13 mouse cellular contexts compared by ENCODE assay signal in the genomic region with DNA sequence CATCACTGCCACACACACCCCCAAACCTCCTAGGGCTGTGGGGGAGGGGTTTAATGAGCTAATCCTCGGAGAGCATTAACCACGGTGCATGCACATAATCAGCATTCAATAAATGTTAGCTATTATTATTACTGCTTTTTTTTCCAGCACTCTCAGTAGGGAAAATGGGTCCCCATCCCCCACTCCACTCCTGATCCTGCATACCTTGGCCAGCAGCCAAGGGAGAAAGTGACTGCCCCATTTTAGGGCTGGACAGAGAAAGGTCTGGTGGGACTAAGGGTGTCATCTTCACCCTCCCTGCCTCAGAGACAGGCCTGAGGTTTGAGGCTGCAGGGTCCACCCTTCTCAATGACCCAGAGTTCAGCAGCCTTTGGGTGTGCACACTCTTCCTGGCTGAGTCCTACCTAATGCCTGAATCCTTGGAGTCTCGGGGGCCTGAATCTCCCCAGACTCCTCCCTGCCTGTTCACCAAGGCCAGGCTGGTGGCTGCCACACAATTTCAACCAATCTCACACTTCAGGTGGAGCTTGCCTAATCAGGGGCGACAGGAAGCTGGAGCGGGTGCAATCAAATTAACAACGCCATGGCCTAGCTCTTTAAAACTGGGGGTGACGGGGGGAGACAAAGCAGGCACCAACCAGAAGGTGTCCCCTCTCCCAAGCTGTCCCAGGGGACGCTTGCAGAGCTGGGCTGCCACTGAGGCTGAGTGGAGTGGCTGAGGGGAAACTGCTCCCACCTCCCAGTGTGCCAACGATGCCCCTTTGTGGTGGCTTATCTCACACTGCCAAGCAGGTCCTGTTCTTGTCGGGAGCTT.
DNase-seq lines count a peak whose midpoint lies in the region; ATAC-seq and TF ChIP-seq lines count a peak whose summit lies in the region.
"Had no signal": no experiment of that assay in that cellular context is flagged by ENCODE, and none has a peak within 500 bp of the region (broad histone marks: within the 10 kb centered on the region; RNA-seq: fewer than 3 reads in every experiment).

No protein-coding gene starts in this region.

- ATAC-seq in hindbrain, embryonic 16.5 days, result peak; percentile 79
- ATAC-seq in neural tube, embryonic 13.5 days (ENCODE audit: low read depth), result peak; percentile 72

- H3K27ac ChIP-seq in layer of hippocampus, adult 2 months, result peak overlapping the region; percentile 28; the same call in 1 of the 2 replicates
- H3K27ac ChIP-seq in cortical plate, adult 2 months (ENCODE audit: insufficient read depth, low read length), result no peak overlapping the region
- peak overlapping the region; percentile 53 for H3K27ac ChIP-seq in hindbrain, embryonic 16.5 days (ENCODE audit: low read depth, low read length)
- H3K27ac ChIP-seq in neural tube, embryonic 13.5 days (replicated peaks), result peak overlapping the region; percentile 87
- H3K27ac ChIP-seq: heart, embryonic 15.5 days had no signal

- H3K9ac ChIP-seq in hindbrain, embryonic 16.5 days (ENCODE audit: low read depth, low read length), result no peak overlapping the region
- peak overlapping the region; percentile 22; the same call in 1 of the 2 replicates for H3K9ac ChIP-seq in neural tube, embryonic 13.5 days
- H3K9ac ChIP-seq: heart, embryonic 15.5 days had no signal

- H3K27me3 ChIP-seq in hindbrain, embryonic 16.5 days (replicated peaks; ENCODE audit: control insufficient read depth, insufficient read depth, low read length), result no peaks in the 10 kb centered on the region
- H3K27me3 ChIP-seq in neural tube, embryonic 13.5 days, result no peaks in the 10 kb centered on the region
- H3K27me3 ChIP-seq: heart, embryonic 15.5 days had no signal

- no peak overlapping the region for H3K4me2 ChIP-seq in hindbrain, embryonic 16.5 days (ENCODE audit: low read length)
- H3K4me2 ChIP-seq in neural tube, embryonic 13.5 days, result no peak overlapping the region
- H3K4me2 ChIP-seq: heart, embryonic 15.5 days had no signal

- no peaks in the 10 kb centered on the region for H3K9me3 ChIP-seq in hindbrain, embryonic 16.5 days (ENCODE audit: control insufficient read depth, low read length)
- no peaks in the 10 kb centered on the region for H3K9me3 ChIP-seq in neural tube, embryonic 13.5 days
- H3K9me3 ChIP-seq: heart, embryonic 15.5 days had no signal

- H3K36me3 ChIP-seq in hindbrain, embryonic 16.5 days (ENCODE audit: control insufficient read depth, insufficient read depth, low read length), result no peaks in the 10 kb centered on the region
- no peaks in the 10 kb centered on the region for H3K36me3 ChIP-seq in neural tube, embryonic 13.5 days
- H3K36me3 ChIP-seq: heart, embryonic 15.5 days had no signal

- peaks cover 4% of the 10 kb centered on the region for H3K4me1 ChIP-seq in cortical plate, adult 2 months (ENCODE audit: control insufficient read depth, insufficient read depth, low read length)
- H3K4me1 ChIP-seq in hindbrain, embryonic 16.5 days (ENCODE audit: control insufficient read depth, insufficient read depth, low read depth, low read length), result peaks cover 8% of the 10 kb centered on the region
- H3K4me1 ChIP-seq in neural tube, embryonic 13.5 days (replicated peaks), result peaks cover 58% of the 10 kb centered on the region

- 21% methylated on average over 10 of the region's 10 CpGs for WGBS in hindbrain, embryonic 16.5 days
- 15% methylated on average over 10 of the region's 10 CpGs for WGBS in neural tube, embryonic 13.5 days

- no peak overlapping the region for H3K4me3 ChIP-seq in layer of hippocampus, adult 2 months
- H3K4me3 ChIP-seq in cortical plate, adult 2 months (ENCODE audit: insufficient read depth, low read length), result no peak overlapping the region
- no peak overlapping the region for H3K4me3 ChIP-seq in hindbrain, embryonic 16.5 days (ENCODE audit: low read length)
- H3K4me3 ChIP-seq in neural tube, embryonic 13.5 days, result no peak overlapping the region
- H3K4me3 ChIP-seq: erythroblast, embryonic 14.5 days; heart, embryonic 15.5 days had no signal

- no peak for DNase-seq in layer of hippocampus, adult 2 months (ENCODE audit: low spot score in 2 of 2)
- DNase-seq in layer of hippocampus, adult 9-11 months, result no peak
- no peak for DNase-seq in frontal cortex, postnatal 14 days (ENCODE audit: low spot score in 2 of 2)
- DNase-seq in right cerebral cortex, adult 2 months (ENCODE audit: low spot score in 2 of 2), result no peak
- DNase-seq in left cerebral cortex, adult 11 months (ENCODE audit: low spot score), result no peak
- DNase-seq: adrenal gland, postnatal 14 days; lung, postnatal 14 days; right cerebral cortex, postnatal 4 days had no signal

- peak; percentile 43; the same call in 1 of the 2 replicates for TF ChIP-seq CTCF in layer of hippocampus, adult 2 months (conservative IDR thresholded peaks at IDR 0.05)
- 0 out of 2 replicates have a peak, but pooled peaks have one; percentile 6 for TF ChIP-seq CTCF in cortical plate, adult 2 months (IDR thresholded peaks at IDR 0.05; ENCODE audit: extremely low read depth, insufficient read depth, low read length)

- no peak for TF ChIP-seq POLR2A in cortical plate, adult 2 months (IDR thresholded peaks at IDR 0.05; ENCODE audit: extremely low read depth, insufficient read depth, low read length)
